ENCODE assay signal across 8 mouse cellular contexts in the genomic region with DNA sequence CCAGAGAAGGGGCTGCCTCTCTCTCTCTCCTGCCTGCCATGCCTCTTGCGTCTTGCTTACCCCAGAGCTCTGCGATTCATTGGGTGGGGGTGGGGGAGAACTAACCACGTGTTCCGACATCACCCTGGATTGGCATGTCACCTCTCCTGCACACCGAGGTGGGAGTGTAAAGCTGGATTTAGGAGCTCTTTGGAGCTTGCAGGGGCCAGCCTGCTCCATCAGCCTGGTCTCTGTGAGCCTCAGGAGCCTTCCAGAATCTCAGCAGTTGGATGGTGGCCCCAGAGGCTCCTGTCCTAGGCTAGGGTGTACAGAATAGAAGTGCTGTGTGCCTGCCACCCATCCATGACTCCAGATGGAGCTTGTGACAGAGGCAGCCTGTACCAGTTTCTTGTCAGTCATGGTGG. TPM values are rescaled to one million over a fixed set of nuclear protein-coding genes. Genes with fewer than 3 reads are reported as not detected.
DNase-seq lines count a peak whose midpoint lies in the region; ATAC-seq lines count a peak whose summit lies in the region.

No protein-coding gene starts in this region.

- H3K4me1 ChIP-seq in kidney, embryonic 14.5 days (ENCODE audit: control insufficient read depth, insufficient read depth, low read length), result peaks cover 30% of the 10 kb centered on the region
- H3K4me1 ChIP-seq in hindbrain, embryonic 12.5 days, result peaks cover 38% of the 10 kb centered on the region
- peaks cover 43% of the 10 kb centered on the region for H3K4me1 ChIP-seq in midbrain, embryonic 13.5 days (replicated peaks)

- H3K9ac ChIP-seq in kidney, embryonic 14.5 days (ENCODE audit: low read depth, low read length), result no peak overlapping the region
- H3K9ac ChIP-seq in hindbrain, embryonic 12.5 days, result no peak overlapping the region
- no peak overlapping the region for H3K9ac ChIP-seq in midbrain, embryonic 13.5 days (replicated peaks)

- no peak for ATAC-seq in kidney, embryonic 14.5 days (ENCODE audit: low FRiP score, low TSS enrichment)
- ATAC-seq in hindbrain, embryonic 12.5 days (ENCODE audit: low FRiP score), result no peak
- no peak for ATAC-seq in midbrain, embryonic 13.5 days
- no peak for ATAC-seq in granulocyte monocyte progenitor cell, adult 5-6 weeks (replicated peaks; ENCODE audit: poor library complexity, severe bottlenecking)

- no peaks in the 10 kb centered on the region for H3K36me3 ChIP-seq in kidney, embryonic 14.5 days (ENCODE audit: control insufficient read depth, insufficient read depth, low read length)
- H3K36me3 ChIP-seq in hindbrain, embryonic 12.5 days, result no peaks in the 10 kb centered on the region
- H3K36me3 ChIP-seq in midbrain, embryonic 13.5 days, result no peaks in the 10 kb centered on the region

- no peak for DNase-seq in kidney, postnatal 36 days
- DNase-seq in cerebellum, adult 9-10 months, result peak; percentile 61
- no peak for DNase-seq in spleen, postnatal 14 days (ENCODE audit: low spot score in 2 of 2)
- DNase-seq in lung, postnatal 36 days, result no peak

- no peaks in the 10 kb centered on the region; the same call in 1 of the 2 replicates for H3K9me3 ChIP-seq in kidney, embryonic 14.5 days (ENCODE audit: control insufficient read depth, low read length)
- H3K9me3 ChIP-seq in hindbrain, embryonic 12.5 days (replicated peaks), result no peaks in the 10 kb centered on the region
- H3K9me3 ChIP-seq in midbrain, embryonic 13.5 days, result no peaks in the 10 kb centered on the region

- 26% methylated on average over 5 of the region's 5 CpGs for WGBS in kidney, embryonic 14.5 days
- 55% methylated on average over 5 of the region's 5 CpGs for WGBS in hindbrain, embryonic 12.5 days
- 41% methylated on average over 5 of the region's 5 CpGs for WGBS in midbrain, embryonic 13.5 days

- H3K4me3 ChIP-seq in kidney, embryonic 14.5 days (ENCODE audit: low read length), result no peak overlapping the region
- no peak overlapping the region for H3K4me3 ChIP-seq in hindbrain, embryonic 12.5 days
- H3K4me3 ChIP-seq in midbrain, embryonic 13.5 days (replicated peaks), result peak overlapping the region; percentile 65

- H3K27me3 ChIP-seq in kidney, embryonic 14.5 days (ENCODE audit: control insufficient read depth, insufficient read depth, low read length), result no peaks in the 10 kb centered on the region
- H3K27me3 ChIP-seq in hindbrain, embryonic 12.5 days, result no peaks in the 10 kb centered on the region
- 0 out of 2 replicates have a peak, but pooled peaks cover 2% of the 10 kb centered on the region for H3K27me3 ChIP-seq in midbrain, embryonic 13.5 days

- H3K27ac ChIP-seq in kidney, embryonic 14.5 days (ENCODE audit: low read depth, low read length), result no peak overlapping the region
- H3K27ac ChIP-seq in hindbrain, embryonic 12.5 days, result no peak overlapping the region
- H3K27ac ChIP-seq in midbrain, embryonic 13.5 days, result no peak overlapping the region

- H3K4me2 ChIP-seq in kidney, embryonic 14.5 days (replicated peaks; ENCODE audit: low read depth, low read length), result peak overlapping the region; percentile 98
- peak overlapping the region; percentile 85 for H3K4me2 ChIP-seq in hindbrain, embryonic 12.5 days (replicated peaks)
- H3K4me2 ChIP-seq in midbrain, embryonic 13.5 days (replicated peaks), result peak overlapping the region; percentile 96; the same call in 1 of the 2 replicates

RNA-seq across cellular contexts. Expression of gene Epb41l1, which starts 56.0 kb away (rescaled TPM):
- polyA plus RNA-seq in kidney, embryonic 14.5 days (2014; fragmentation: Nextera tagmentation; extraction: Ambion mirVana), result 2.5 and 3.1 TPM in 2 replicates
- 6.1 and 7.1 TPM in 2 replicates for polyA plus RNA-seq in hindbrain, embryonic 12.5 days (2016; fragmentation: Nextera tagmentation; extraction: Ambion mirVana)
- polyA plus RNA-seq in midbrain, embryonic 13.5 days (2015; fragmentation: Nextera tagmentation; extraction: Ambion mirVana), result 10.4 and 11.9 TPM in 2 replicates
- total RNA-seq in granulocyte monocyte progenitor cell, adult 5-6 weeks (2014; fragmentation: Nextera tagmentation), result 1.0 TPM in 1 of 2 replicates, not detected in the other
- total RNA-seq in granulocyte monocyte progenitor cell, adult 5-6 weeks (2017), result 0.34 TPM in 1 of 2 replicates, not detected in the other
